Mouse (Mus musculus) gastrocnemius, adult 2 months (tissue): ENCODE measurements at regions not wholly inside any gene's neighbourhood (a gene's known extent, or its start where the extent isn't known, plus 50 kb on each side); places are given as distances from the start of the nearest gene placed in this dataset.

ENCODE experiments used
- DNase-seq: peaks from one replicate; pipeline ENCODE4 v3.0.0; 2022
- H3K27ac ChIP-seq: fragments of 200-600 bp; 2 replicates; pipeline ENCODE4 v1.8.1; 2022; ENCODE audit warnings: mild to moderate bottlenecking
- H3K4me3 ChIP-seq: fragments of 200-600 bp; 2 replicates; pipeline ENCODE4 v1.8.1; 2022; ENCODE audit warnings: mild to moderate bottlenecking, moderate library complexity
- CTCF ChIP-seq: fragments of 200-600 bp; IDR thresholded peaks from 2 replicates; pipeline ENCODE4 v1.8.1; 2022; ENCODE audit warnings: antibody characterized with exemption, mild to moderate bottlenecking, moderate library complexity
- intact Hi-C: fragments of 180-260 bp; cut with DNase I; formaldehyde crosslinking; loops from one replicate; pipeline ENCODE4 v1.15.1; 2025

DNA sequence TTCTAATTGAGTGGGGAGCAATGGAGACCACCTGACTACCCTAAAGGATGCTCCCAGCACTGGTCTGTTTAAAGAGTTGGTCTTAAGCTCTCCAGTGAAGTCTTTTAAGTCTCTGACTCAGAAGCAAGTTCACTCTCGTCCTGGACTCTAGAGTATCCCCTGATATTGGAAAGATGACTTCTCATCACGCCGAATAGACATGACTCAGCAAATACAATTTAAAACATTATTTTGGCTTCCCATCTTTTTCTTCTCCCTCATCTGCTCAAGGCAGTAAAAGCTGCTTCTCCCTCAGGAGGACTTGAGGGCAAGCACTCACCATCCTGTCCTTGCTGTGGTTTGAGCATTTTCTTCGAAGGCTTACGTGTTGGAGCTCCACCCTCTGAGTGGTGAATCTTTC, 92.7 kb upstream of the Max start:
- TF ChIP-seq CTCF: no peak
- Histone ChIP-seq H3K27ac (no peak overlapping the region), H3K4me3 (no peak overlapping the region)
- no peak for DNase-seq
- intact Hi-C loops: loop anchor here (5.0 kb wide), 1 partner anchor 183 kb away; the partner anchor contains the start of gene Fut8

DNA sequence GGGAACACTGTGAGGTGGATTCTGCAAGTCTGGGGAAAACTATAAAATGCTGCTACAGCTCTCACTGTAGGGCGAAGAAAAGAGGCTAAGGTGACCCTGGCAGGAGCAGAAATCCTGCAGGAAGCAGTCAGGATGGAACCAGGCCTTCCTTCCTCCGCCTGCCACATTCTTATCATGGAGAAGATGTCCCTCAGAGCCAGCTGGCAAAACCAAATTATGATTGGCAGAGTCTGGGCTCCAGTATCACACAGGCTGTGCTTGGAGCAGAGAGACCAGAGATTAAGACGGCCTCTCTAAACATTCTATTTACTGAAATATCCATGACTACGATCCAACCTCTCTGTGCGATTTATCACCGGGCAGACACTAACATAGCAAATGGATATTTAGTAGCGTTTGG, 92.2 kb upstream of the Max start:
- no peak for TF ChIP-seq CTCF
- H3K4me3 ChIP-seq: no peak overlapping the region
- H3K27ac ChIP-seq: no peak overlapping the region
- DNase-seq: no peak
- intact Hi-C loops: loop anchor here (5.0 kb wide), 1 partner anchor 183 kb away; the partner anchor contains the start of gene Fut8

GRCm38 (mm10) chr12:77052853-77053252, 90.9 kb upstream of the Max start:
- DNase-seq: peak; percentile 58
- TF ChIP-seq CTCF: peak; percentile 63
- intact Hi-C loops: loop anchor here (5.0 kb wide), 1 partner anchor 184 kb away; the partner anchor contains the start of gene Fut8
- Histone ChIP-seq H3K27ac (peak overlapping the region; percentile 6; the same call in 1 of the 2 replicates), H3K4me3 (no peak overlapping the region)

DNA sequence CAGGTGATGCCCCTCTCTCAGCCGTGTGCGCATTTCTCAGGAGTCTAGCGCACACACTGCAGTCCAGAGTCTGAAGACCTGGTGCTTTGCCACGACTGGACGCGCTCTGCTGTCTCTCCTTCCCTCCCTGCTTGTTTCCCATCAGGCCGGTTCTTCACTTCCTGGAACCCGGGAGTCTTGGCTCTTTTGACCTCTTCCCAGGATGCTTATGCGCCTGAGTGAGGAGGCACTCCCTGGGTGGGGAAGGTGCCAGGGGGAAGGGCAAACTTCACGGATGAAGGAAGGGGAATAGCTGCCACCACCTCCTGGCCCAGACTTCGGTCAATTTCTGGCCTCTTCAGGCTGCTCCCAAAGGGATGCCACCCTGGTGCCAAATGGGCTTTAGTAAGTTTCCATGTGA, 86.4 kb upstream of the Max start:
- no peak for DNase-seq
- Histone ChIP-seq H3K4me3 (no peak overlapping the region), H3K27ac (no peak overlapping the region)
- intact Hi-C loops: no loop called here
- TF ChIP-seq CTCF: no peak

- no peak overlapping the region for H3K27ac ChIP-seq
- DNase-seq: no peak
- H3K4me3 ChIP-seq: no peak overlapping the region
- TF ChIP-seq CTCF: no peak
- intact Hi-C loops: no loop called here
Measured at GRCm38 (mm10) chr12:77047273-77047672, 85.3 kb upstream of the Max start.

DNA sequence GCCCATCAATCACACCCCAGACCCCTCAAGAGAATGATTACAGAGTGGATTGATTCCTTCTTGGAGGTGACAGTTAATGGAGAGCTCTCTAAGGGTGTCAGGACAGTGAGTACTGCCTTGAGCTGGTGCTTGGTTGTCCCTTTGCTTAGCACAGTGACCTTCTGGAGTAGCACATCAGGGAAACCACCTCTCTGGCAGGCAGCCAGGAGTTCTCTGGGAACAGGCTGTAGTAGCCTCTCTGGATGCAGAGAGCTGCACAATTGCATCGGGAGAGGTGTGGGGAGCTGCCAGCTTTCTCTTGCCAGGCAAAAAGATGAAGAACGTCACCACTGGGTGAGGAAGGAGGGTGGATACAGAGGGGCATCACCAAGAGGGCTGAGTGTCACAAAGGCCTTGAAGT, 84.0 kb upstream of the Max start:
- intact Hi-C loops: no loop called here

DNA sequence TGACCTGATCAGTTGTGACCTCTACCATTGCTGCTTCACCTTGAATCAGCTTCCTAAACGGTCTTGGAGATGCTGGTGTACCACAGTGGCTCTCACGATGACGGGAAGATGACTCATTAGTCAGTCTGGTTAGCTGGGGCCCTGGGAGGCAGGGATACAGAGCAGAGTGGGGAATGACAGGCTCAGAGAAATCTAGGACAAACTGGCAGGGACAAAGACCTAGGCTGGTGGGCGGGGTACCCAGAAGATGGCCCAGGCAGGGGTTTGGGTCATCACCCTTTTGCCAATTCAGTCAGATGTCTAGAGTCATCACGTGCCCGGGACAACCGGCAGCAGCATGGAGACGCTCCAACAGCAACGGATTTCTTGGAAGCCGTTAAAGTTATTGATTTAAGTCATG, 83.4 kb upstream of the Max start:
- H3K27ac ChIP-seq: no peak overlapping the region
- no peak overlapping the region for H3K4me3 ChIP-seq
- TF ChIP-seq CTCF: no peak
- no peak for DNase-seq
- intact Hi-C loops: no loop called here

More for the DNA sequence above, 84.0 kb upstream of the Max start:
- no peak for TF ChIP-seq CTCF
- DNase-seq: peak; percentile 32
- no peak overlapping the region for H3K4me3 ChIP-seq
- H3K27ac ChIP-seq: no peak overlapping the region

GRCm38 (mm10) chr12:77042356-77042755, 80.4 kb upstream of the Max start:
- Histone ChIP-seq H3K27ac (no peak overlapping the region), H3K4me3 (no peak overlapping the region)
- intact Hi-C loops: no loop called here
- no peak for DNase-seq
- TF ChIP-seq CTCF: no peak

- no peak overlapping the region for H3K4me3 ChIP-seq
- intact Hi-C loops: no loop called here
- TF ChIP-seq CTCF: no peak
- H3K27ac ChIP-seq: no peak overlapping the region
- no peak for DNase-seq
Measured at GRCm38 (mm10) chr12:77041141-77041540, 79.1 kb upstream of the Max start.

DNA sequence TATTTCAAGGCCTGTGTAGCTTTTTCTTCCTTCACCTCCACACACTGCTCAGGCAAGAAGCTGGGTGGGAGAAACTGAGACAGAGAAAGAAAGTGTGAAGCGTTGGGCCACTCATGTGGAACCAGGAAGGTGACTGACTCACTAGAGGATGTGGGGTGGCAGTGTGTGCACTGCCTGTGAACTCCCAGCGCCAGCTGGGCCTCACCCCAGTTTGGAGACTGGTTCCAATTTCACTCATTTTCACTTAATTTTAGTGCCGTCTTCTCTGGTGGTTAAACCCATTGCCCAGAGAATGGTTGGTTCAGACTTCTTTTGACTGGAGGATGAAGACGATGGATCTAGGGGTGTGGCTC, 77.9 kb upstream of the Max start:
- Histone ChIP-seq H3K4me3 (peak overlapping the region; percentile 55), H3K27ac (peak overlapping the region; percentile 48; the same call in 1 of the 2 replicates)
- TF ChIP-seq CTCF: no peak
- intact Hi-C loops: no loop called here
- DNase-seq: no peak

- TF ChIP-seq CTCF: peak; percentile 43; the same call in 1 of the 2 replicates
- DNase-seq: peak; percentile 71
- Histone ChIP-seq H3K27ac (peak overlapping the region; percentile 48; the same call in 1 of the 2 replicates), H3K4me3 (peak overlapping the region; percentile 55)
- intact Hi-C loops: no loop called here
Measured at GRCm38 (mm10) chr12:77039295-77039952, 77.4 kb upstream of the Max start.

GRCm38 (mm10) chr12:77035676-77036075, 73.7 kb upstream of the Max start:
- Histone ChIP-seq H3K4me3 (no peak overlapping the region), H3K27ac (no peak overlapping the region)
- intact Hi-C loops: no loop called here
- no peak for DNase-seq
- no peak for TF ChIP-seq CTCF

DNA sequence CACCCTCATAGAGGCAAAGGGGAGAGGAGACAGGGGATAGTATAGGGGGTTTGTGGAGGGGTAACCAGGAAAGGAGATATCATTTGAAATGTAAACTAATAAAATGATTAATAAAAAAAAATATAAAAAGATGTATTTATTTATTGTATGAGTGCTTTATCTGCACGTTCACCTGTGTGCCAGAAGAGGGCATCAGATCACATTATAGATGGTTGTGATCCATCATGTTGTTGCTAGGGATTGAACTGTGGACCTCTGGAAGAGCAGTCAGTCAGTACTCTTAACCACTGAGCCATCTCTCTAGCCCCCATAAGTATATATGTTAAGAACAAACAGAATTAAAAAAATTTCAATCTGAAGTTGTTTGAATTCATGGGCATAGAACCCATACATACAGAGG, 69.4 kb upstream of the Max start:
- no peak overlapping the region for H3K4me3 ChIP-seq
- TF ChIP-seq CTCF: peak; percentile 12; the same call in 1 of the 2 replicates
- DNase-seq: no peak
- intact Hi-C loops: no loop called here
- no peak overlapping the region for H3K27ac ChIP-seq

- no peak overlapping the region for H3K4me3 ChIP-seq
- no peak overlapping the region for H3K27ac ChIP-seq
- intact Hi-C loops: no loop called here
- no peak for TF ChIP-seq CTCF
- no peak for DNase-seq
Measured at GRCm38 (mm10) chr12:77025431-77025879, 63.5 kb upstream of the Max start.
